Mouse (Mus musculus) liver, embryonic 16.5 days (tissue): ENCODE results near the gene Panx3. TPM values are rescaled to one million over a fixed set of nuclear protein-coding genes. Genes with fewer than 3 reads are reported as not detected.

Source experiments
- ATAC-seq: fragments of 200-750 bp; cut with Nextera tagmentation; 2 replicates; pipeline ENCODE4 v1.8.0; 2017; ENCODE audit warnings: low read depth, mild to moderate bottlenecking, moderate number of reproducible peaks, moderate library complexity
- H3K27ac ChIP-seq: fragments of 300-500 bp; sonication (generic); 2 replicates; pipeline ENCODE4 v1.5.1; 2014; ENCODE audit warnings: mild to moderate bottlenecking, low read length
- H3K27me3 ChIP-seq: fragments of 300-500 bp; sonication (generic); 2 replicates; pipeline ENCODE4 v1.6.1; 2014; ENCODE audit warnings: low read depth, low read length, mixed read lengths; ENCODE audit not compliant: control insufficient read depth, insufficient read depth
- H3K36me3 ChIP-seq: fragments of 300-500 bp; sonication (generic); 2 replicates; pipeline ENCODE4 v1.6.1; 2014; ENCODE audit warnings: mild to moderate bottlenecking; ENCODE audit not compliant: control insufficient read depth, insufficient read depth
- H3K4me1 ChIP-seq: fragments of 300-500 bp; sonication (generic); 2 replicates; pipeline ENCODE4 v1.6.1; 2014; ENCODE audit warnings: low read depth, low read length, mixed read lengths; ENCODE audit not compliant: control insufficient read depth
- H3K4me2 ChIP-seq: fragments of 300-500 bp; sonication (generic); 2 replicates; pipeline ENCODE4 v1.6.1; 2014; ENCODE audit warnings: low read depth, low read length, mixed read lengths
- H3K4me3 ChIP-seq: fragments of 300-500 bp; sonication (generic); 2 replicates; pipeline ENCODE4 v1.5.1; 2014; ENCODE audit warnings: low read depth, mild to moderate bottlenecking, low read length
- H3K9ac ChIP-seq: fragments of 300-500 bp; sonication (generic); 2 replicates; pipeline ENCODE4 v1.6.1; 2014; ENCODE audit warnings: low read depth, low read length
- H3K9me3 ChIP-seq: fragments of 300-500 bp; sonication (generic); replicated peaks from 2 replicates; pipeline ENCODE4 v1.6.1; 2016; ENCODE audit warnings: low read length; ENCODE audit not compliant: control insufficient read depth
- WGBS: fragments of 180-500 bp; shearing (Covaris S2); extraction: QIAGEN DNeasy Blood & Tissue Kit; methylation state at CpG from one replicate; pipeline ENCODE4 v1.1.7; 2014; ENCODE audit not compliant: insufficient replicate concordance; 5-methylcytosine and 5-hydroxymethylcytosine counted together
- polyA plus RNA-seq: library from polyadenylated mRNA; unstranded; fragments of >200 nt; fragmentation: Nextera tagmentation; extraction: Ambion mirVana; gene quantifications from 2 replicates; pipeline ENCODE4 v1.2.1, GENCODE M21; 2015

Panx3 gene
- polyA plus RNA-seq, 1 experiment from 2014 or later, result not detected

DNA sequence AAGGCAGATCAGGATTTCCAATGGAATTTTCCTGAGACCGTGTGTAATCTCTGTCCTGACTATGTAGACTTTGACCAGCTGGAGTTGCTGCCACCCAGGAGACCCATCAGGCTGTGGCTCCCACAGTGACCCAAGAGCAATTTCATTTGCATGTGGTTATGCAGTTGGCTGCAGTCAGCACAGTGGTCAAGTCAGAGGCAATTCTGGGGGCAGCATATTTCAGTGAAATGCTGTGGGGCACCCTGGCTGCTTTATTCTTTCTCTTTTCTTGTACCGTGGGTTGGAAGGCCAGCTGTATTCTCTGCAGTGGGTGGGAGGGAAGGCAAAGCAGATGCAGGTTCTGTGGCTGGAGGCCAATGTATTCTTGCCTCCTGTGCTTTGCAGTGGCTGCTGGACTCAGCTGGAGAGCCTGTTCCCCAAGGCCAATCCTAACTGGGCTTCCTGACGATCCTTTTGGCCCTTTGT is 42.9 kb downstream of the Panx3 start:
- Histone ChIP-seq H3K27me3 (no peaks in the 10 kb centered on the region), H3K9ac (no peak overlapping the region), H3K9me3 (no peaks in the 10 kb centered on the region), H3K36me3 (no peaks in the 10 kb centered on the region), H3K4me3 (no peak overlapping the region), H3K4me2 (no peak overlapping the region), H3K27ac (no peak overlapping the region), H3K4me1 (no peaks in the 10 kb centered on the region; the same call in 1 of the 2 replicates)
- WGBS, result 38% methylated on average over 3 of the region's 3 CpGs
- ATAC-seq, result peak; percentile 48; the same call in 1 of the 2 replicates

GRCm38 (mm10) chr9:37625641-37626040 is 43.4 kb downstream of the Panx3 start:
- no peak overlapping the region for H3K27ac ChIP-seq
- peak; percentile 41; the same call in 1 of the 2 replicates for ATAC-seq
- H3K27me3 ChIP-seq, result no peaks in the 10 kb centered on the region
- no peaks in the 10 kb centered on the region for H3K9me3 ChIP-seq
- no peaks in the 10 kb centered on the region; the same call in 1 of the 2 replicates for H3K4me1 ChIP-seq
- H3K9ac ChIP-seq, result no peak overlapping the region
- no peak overlapping the region for H3K4me2 ChIP-seq
- H3K4me3 ChIP-seq, result no peak overlapping the region
- WGBS, result 54% methylated on average over 7 of the region's 7 CpGs
- no peaks in the 10 kb centered on the region for H3K36me3 ChIP-seq

- no peaks in the 10 kb centered on the region; the same call in 1 of the 2 replicates for H3K4me1 ChIP-seq
- ATAC-seq, result no peak
- H3K9ac ChIP-seq, result no peak overlapping the region
- no peak overlapping the region for H3K27ac ChIP-seq
- WGBS, result 71% methylated on average over 3 of the region's 3 CpGs
- no peak overlapping the region for H3K4me3 ChIP-seq
- H3K27me3 ChIP-seq, result no peaks in the 10 kb centered on the region
- no peaks in the 10 kb centered on the region for H3K9me3 ChIP-seq
- H3K36me3 ChIP-seq, result no peaks in the 10 kb centered on the region
- H3K4me2 ChIP-seq, result no peak overlapping the region
These were observed 43.9 kb downstream of the Panx3 start for GRCm38 (mm10) chr9:37625129-37625528.

- Histone ChIP-seq H3K4me1 (no peaks in the 10 kb centered on the region; the same call in 1 of the 2 replicates), H3K9ac (no peak overlapping the region), H3K9me3 (no peaks in the 10 kb centered on the region), H3K27me3 (no peaks in the 10 kb centered on the region), H3K4me2 (no peak overlapping the region), H3K27ac (no peak overlapping the region), H3K36me3 (no peaks in the 10 kb centered on the region), H3K4me3 (no peak overlapping the region)
- WGBS, result 53% methylated on average over 1 of the region's 1 CpGs
- ATAC-seq, result no peak
These were observed 44.5 kb downstream of the Panx3 start for GRCm38 (mm10) chr9:37624502-37624901.

DNA sequence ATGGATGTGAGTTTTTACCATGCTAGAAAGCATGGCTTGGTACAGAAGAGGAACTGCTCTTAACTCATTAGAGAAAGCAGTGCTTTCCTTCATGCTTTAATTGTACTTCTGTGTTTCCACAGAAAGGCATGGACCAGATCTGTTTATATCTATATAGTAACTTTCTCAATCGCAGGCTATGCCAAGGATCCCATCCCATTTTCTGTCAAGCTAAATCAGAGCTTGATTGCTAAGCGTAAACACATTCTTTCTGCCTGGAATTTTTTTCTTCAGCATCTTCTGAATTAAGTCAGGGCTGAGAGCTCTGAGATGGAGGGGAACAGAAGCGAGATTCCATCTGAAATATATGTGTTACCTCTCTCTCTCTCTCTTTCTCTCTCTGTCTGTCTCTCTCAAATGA is 45.1 kb downstream of the Panx3 start:
- no peak overlapping the region for H3K27ac ChIP-seq
- 59% methylated on average over 3 of the region's 3 CpGs for WGBS
- ATAC-seq, result no peak

DNA sequence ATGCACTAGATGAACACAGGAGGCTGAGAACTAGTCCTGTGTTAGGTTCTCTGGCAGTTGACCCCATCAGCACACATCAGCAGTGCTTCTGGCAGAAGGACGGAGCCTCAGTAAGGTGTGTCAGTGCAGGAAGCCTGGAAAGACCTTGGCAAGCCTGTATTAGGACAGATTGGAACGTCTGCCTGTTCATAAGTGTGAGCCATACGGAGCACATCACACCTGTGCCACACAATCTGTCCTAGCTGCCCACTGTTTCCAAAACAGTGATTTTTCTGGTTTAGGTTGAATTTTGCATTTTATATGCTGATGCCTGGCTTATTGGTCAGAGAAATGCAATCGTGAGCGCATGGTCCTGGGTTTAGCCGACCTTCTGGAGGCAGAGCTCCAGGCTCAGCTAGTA is 47.7 kb downstream of the Panx3 start:
- H3K4me3 ChIP-seq, result no peak overlapping the region
- H3K27ac ChIP-seq, result no peak overlapping the region
- H3K27me3 ChIP-seq, result no peaks in the 10 kb centered on the region
- no peaks in the 10 kb centered on the region; the same call in 1 of the 2 replicates for H3K4me1 ChIP-seq
- no peak overlapping the region for H3K9ac ChIP-seq
- ATAC-seq, result no peak
- WGBS, result 80% methylated on average over 6 of the region's 6 CpGs
- H3K36me3 ChIP-seq, result no peaks in the 10 kb centered on the region
- no peaks in the 10 kb centered on the region for H3K9me3 ChIP-seq
- H3K4me2 ChIP-seq, result no peak overlapping the region

More for the DNA sequence above, 45.1 kb downstream of the Panx3 start:
- Histone ChIP-seq H3K4me3 (no peak overlapping the region), H3K9me3 (no peaks in the 10 kb centered on the region), H3K27me3 (no peaks in the 10 kb centered on the region), H3K36me3 (no peaks in the 10 kb centered on the region), H3K9ac (no peak overlapping the region), H3K4me1 (no peaks in the 10 kb centered on the region; the same call in 1 of the 2 replicates), H3K4me2 (no peak overlapping the region)

DNA sequence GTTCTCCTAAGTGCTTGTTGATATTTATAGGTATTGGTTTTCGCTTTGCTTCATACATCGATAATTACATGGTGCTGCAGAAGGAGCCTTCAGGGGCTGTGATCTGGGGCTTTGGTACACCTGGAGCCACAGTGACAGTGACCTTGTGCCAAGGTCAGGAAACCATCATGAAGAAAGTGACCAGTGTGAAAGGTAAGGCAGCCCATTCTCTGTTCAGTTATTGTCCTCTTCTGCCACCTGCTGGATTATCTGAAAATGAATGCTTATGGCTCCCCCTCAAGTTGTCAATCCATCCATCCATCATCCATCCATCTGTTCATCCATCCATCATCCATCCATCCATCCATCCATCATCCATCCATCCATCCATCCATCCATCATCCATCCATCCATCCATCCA is 52.3 kb downstream of the Panx3 start:
- Histone ChIP-seq H3K4me2 (no peak overlapping the region), H3K9ac (no peak overlapping the region), H3K9me3 (no peaks in the 10 kb centered on the region), H3K4me1 (peaks cover 12% of the 10 kb centered on the region), H3K27me3 (no peaks in the 10 kb centered on the region), H3K27ac (no peak overlapping the region), H3K4me3 (no peak overlapping the region), H3K36me3 (no peaks in the 10 kb centered on the region)
- 54% methylated on average over 2 of the region's 2 CpGs for WGBS
- ATAC-seq, result no peak

DNA sequence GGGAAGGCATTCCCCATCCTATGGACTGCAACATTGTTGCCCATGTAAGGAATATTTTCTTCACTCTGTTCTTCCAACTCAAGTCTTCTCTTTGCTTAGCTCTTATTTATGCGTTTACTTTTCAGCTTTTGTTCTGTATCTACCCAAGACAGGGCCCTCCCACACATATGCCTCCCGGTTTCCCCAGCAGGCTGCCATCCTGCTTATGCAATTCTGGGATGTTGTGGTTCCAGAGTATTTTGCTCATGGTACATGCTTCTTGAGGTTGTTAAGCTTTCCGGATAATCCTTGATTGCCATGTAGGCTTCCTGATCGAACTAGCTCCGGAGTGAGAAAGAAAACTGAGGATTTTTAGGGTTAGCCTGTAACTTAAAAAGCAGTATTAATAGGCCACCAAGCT is 53.8 kb downstream of the Panx3 start:
- H3K27me3 ChIP-seq, result no peaks in the 10 kb centered on the region
- 71% methylated on average over 5 of the region's 5 CpGs for WGBS
- H3K9me3 ChIP-seq, result no peaks in the 10 kb centered on the region
- H3K9ac ChIP-seq, result no peak overlapping the region
- H3K36me3 ChIP-seq, result no peaks in the 10 kb centered on the region
- no peak overlapping the region for H3K4me2 ChIP-seq
- no peak for ATAC-seq
- no peak overlapping the region for H3K4me3 ChIP-seq
- H3K4me1 ChIP-seq, result peaks cover 12% of the 10 kb centered on the region
- no peak overlapping the region for H3K27ac ChIP-seq

- no peak overlapping the region for H3K27ac ChIP-seq
- H3K9ac ChIP-seq, result no peak overlapping the region
- no peak overlapping the region; the same call in 1 of the 2 replicates for H3K4me3 ChIP-seq
- no peaks in the 10 kb centered on the region for H3K36me3 ChIP-seq
- H3K9me3 ChIP-seq, result no peaks in the 10 kb centered on the region
- peaks cover 12% of the 10 kb centered on the region for H3K4me1 ChIP-seq
- no peak for ATAC-seq
- peak overlapping the region; percentile 75 for H3K4me2 ChIP-seq
- no peaks in the 10 kb centered on the region for H3K27me3 ChIP-seq
These were observed 54.7 kb downstream of the Panx3 start for GRCm38 (mm10) chr9:37614316-37614715.
